Mouse (Mus musculus): ENCODE data around the gene Slc25a35.
A peak's percentile ranks its signal among the peaks of the same experiment; 100 is the strongest.
"Not testable (repeated sequence)": the region's sequence is repeated elsewhere in the genome, so short reads cannot be mapped to it uniquely, and the experiment has no call there.

The Slc25a35 gene

DNA sequence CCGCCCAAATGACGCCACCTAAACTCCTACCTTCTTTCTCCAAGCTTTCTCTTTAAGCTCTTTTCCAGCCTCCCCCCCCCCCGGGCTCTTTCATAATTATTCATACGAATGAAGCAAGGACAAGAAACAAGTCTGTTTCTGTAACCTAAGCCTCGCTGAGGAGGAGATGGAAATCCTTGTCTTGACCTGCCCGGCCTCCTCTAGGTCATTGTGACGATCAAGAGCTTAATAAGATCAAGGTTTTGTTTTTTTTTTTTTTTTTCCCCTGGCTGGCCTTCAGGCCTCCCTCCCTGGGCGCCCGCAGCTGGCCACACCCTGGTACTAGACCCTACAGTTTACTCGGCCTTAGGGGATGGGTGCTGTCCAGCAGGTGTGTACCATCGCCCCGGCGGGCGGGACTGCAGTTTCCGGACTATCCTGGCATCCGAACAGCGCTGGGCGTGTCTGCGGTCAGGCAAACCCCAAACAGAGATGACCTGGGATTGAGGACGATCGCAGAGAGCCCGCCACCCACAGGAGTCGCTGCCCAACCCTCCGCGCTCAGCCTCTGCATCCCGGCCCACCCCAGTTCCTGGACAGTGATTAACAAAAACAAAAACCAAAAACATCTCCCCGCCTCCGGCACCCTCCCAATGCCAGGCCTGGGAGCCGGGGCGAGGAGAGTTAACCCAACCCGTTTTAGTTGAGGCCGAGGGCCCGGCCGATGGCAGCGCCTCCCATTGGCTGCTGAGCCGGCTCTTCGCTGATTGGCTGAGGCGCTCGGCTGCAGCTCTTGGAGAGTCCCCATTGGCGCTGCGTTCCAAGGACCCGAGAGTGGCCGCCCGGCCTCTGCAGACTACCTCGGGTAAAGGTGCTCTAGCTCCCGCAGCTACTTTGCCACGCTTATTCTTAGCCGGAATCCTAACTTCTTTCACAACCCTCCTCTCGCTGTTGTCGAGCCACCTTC lies at the start of gene Slc25a35:
Gene Slc25a35 (plus strand): TSS at position 795 of the 946 bp plus-strand sequence.
- peak; percentile 93 for DNase-seq

DNA sequence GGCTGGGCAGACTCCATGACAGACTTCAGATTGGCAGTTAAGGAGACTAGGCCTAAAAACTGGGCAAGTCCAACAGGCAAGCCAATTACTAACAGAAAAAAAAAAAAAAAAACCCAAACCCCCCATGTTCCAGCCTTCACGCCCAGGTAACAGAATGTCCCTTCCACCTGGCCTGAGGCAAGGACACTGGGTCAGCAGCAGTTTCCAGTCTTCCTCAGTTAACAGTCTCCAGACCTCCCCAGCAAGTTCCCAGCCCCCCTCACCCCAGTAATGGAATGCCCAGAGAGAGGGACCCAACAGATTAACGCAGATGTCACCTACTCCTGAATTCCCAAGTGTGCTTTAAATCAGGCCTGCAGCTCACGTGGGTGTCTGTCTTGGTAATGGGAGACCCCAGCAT lies 44.7 kb upstream of the Slc25a35 start:
- DNase-seq, result no peak

DNA sequence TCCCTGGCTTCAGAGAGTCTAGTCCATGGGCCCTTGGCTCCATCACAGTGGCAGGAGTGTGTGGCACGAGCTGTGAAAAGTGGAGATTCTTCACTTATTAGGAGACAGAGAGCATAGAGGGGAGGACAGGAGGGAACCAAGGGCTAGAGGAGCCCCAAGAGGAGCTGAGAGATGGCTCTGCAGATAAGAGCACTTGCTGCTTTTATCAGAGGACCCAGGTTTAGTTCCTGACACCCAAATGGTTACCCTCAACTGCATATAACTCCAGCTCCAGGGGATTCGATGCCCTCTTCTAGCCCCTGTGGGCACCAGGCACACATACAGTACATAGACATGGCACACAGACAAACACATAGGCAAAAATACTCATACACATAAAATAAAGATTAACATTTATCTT lies 43.2 kb upstream of the Slc25a35 start:
- no peak for DNase-seq

DNA sequence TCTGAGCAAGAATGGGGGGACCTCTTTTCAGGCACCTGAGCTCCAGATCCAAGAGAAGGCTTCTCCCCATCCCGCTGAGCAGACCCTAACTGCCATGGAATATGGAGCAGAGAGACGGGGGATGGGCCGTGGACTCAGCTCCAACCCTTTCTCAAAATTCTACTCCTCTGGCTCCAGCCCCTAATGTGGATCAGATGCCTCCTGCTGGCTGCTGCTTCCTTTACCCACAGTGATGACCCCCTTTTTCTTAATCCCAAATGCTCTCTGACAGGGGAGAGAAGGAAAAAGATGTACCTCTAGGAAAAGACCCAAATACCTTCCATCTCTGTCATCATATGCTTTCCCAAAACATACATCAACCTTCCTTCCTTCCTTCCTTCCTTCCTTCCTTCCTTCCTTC lies 41.0 kb upstream of the Slc25a35 start, which contains the start of gene Odf4:
Gene Odf4 (minus strand): TSS at position 101 of the 400 bp plus-strand sequence.
- no peak for DNase-seq

DNA sequence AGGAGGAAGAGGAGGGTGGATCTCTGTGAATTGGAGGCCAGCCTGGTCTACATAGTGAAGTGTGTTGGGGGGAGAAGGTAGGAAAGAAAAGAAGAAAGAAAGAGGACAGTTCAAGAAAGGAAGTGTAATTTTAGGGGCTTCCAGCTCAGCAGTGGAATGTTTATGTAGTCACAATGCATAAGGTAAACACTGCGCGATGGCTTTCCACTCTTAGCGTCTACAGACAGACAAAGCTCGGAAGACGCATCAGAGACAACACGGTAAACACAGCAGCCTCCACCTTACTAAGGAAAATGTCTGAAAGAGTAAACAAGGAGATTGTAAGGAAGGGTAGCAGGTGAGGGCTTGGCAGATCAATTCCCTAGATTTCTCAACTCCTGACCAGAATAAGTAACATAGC lies 38.0 kb upstream of the Slc25a35 start:
- no peak for DNase-seq

DNA sequence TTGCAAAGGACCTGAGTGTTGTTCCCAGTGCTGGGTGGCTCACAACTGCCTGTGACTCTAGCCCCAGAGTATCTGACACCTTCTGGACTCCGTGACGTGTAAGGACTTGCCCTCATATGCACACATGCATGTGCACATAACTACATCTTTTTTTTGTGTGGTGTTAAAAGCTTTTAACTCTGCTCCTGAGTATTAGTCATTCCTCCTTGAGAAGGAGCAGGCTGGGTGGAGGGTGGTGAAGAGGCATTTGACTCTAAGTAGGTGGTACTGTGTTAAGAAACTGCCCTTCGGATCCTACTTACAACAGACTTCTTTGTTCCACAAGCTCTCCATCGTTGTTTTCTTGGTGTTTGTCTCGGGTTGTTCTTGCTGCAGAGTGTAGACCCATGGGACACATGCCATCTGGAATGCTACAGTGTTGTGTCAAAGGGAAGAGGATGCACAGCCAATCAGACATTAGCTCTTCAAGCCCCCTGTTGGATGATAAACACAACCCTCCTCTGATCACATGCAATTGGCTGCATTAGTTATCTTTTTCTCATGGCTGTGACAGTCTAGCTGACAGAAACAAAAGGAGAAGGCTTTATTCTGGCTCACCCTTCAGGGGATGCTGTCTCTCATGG lies 33.9 kb upstream of the Slc25a35 start:
- peak; percentile 35 for DNase-seq

DNA sequence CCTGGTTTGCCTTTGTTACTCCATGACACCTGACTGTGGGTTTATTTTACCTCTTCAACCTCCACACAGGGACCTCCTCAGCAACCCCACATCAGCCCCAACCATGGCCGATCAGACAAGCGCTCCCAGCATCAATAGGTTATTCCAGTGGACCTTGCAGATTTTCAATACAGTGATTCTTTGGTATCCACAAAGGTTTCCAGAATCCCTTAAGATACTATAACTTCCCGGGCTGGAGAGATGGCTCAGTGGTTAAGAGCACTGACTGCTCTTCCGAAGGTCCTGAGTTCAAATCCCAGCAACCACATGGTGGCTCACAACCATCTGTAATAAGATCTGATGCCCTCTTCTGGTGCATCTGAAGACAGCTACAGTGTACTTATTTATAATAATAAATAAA lies 31.0 kb upstream of the Slc25a35 start:
- DNase-seq, result not testable (repeated sequence)

DNA sequence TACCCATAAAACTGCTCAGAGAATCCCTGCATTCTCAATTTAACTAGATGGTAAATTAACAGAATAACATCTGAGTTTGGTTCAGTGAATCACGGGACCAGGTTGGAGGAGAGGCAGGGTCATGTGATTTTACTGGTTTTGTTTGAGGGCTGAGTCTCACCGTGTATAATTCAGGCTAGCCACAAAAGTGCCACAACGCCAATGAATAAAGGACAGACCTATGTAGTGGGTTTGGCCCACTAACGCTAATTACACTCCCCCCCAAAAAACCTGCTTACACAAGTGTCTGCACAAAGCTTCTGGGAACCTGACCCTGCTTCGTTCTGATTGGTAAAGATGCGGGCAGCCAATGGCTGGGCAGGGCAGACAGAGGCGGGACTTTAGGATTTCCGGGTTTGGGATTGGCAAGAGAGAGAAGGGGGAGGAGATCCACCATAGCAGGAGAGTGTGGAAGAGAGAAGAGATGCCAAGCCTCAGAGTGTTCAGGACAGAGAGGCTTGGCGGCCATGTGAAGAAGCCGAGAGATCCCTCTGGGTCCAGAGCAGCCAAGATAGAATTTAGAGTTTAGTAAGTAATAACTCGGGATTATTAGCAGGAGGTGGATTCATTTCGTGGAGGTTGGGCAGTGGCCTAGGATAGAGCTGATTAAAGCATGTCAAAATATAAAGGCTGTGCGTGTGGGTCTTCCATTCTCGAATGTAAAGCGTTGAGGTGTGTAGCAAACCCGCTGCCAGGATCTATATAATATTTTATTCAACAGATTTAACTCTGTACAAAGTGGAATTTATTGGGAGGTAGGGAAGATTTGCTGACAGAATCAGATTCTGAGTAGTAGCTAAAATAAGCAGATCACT lies 28.3 kb upstream of the Slc25a35 start:
- peak; percentile 98 for DNase-seq

DNA sequence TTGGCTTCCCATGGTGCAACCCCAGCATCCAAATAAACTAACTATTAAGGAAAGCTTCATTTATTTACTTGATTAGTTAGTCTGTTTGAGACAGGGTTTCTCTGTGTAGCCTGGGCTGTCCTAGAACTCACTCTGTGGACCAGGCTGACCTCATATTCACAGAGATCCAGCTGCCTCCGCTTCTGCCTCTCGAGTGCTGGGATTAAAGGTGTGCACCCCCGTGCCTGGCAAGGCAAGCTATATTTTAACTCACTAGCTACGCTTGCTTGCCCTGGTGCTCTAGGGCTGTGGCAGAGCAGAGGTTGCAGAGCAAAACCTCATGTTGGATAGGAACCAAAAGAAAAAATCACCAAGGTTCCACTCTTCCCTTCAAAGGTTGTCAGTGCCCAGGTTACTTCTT lies 27.4 kb upstream of the Slc25a35 start:
- no peak for DNase-seq

DNA sequence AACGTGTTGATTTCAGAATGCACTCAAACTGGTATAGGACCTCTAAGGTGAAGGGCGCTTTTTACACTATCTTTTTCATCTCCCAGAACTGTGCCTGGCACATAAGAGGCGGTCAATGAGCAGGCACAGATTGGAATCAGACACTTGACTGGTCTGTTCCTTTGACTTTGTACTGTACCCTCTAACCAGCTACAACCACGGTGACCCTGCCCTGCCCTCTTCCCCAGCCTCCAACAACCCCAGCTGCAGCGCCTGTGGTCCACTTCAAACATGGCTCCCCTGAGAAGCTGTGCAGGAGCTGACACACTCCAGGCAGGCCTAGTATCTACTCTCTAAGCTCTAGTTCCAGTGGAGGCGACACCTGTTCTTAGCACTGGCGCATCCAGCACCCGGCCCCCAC lies 25.2 kb upstream of the Slc25a35 start:
- no peak for DNase-seq

DNA sequence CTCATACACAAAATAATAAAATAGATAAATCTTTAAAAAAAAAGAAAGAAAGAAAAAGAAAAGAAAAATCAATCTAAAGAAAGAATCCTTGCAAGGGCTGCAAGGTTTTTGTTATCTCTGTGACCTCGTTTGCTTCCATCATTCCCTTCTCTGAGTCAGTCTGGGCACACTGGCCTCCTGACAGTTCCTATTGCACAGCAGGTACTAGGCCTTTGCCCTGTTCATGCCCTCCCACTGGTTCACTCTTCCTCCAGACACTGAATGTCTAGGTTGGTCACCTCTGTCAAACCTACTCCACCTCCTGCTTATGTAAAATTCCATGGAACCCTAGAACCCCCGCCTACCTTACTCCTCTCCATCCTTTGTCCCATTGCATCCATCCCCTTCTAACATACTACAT lies 22.7 kb upstream of the Slc25a35 start:
- DNase-seq, result no peak

DNA sequence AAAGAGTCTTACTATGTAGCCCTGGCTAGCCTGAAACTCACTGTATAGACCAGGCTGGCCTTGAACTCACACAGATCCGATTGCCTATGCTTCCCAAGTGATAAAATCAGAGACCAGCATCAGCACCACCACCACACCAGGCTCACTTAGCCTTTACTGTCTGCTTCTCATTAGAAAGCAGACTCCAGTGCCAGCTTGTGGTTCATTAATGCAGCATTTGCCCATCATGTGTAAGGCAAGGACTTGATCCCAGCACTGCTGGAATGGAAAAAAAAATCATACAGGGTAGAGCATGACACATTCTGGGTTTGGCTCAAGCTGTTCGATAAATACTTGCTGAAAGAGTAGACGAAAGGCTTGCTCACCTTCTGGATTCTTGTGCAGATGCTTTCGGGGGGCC lies 21.9 kb upstream of the Slc25a35 start:
- DNase-seq, result no peak

DNA sequence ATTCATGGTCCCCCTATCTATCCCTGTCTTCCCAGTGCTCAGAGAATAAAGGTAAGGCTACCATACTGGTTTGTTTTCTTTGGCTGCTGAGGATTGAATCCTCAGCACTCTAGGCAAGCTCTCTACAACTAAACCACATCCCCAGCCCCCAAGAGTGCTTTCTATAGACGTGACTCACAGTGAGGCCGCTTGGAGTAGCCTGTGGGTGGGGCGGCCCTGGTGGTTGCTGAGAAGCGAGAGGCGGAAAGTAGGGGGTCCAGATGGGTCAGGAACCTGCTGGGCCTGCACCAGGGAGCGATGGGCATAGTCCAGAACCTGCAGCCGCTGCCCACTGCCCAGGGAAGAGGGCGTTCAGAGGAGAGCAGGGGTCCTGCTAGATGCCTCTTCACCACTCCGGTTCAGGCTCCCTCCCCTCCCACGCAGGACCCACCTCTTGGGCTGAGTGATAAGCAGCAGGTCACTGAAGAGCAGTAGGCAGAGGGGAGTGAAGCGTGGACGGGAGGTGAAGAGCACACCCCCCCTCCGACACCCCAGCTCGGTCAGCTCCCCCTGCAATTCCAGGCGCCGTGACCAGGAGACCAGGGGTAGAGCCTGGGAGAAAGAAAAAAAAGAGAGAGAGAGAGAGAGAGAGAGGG lies 21.0 kb upstream of the Slc25a35 start:
- peak; percentile 62 for DNase-seq

DNA sequence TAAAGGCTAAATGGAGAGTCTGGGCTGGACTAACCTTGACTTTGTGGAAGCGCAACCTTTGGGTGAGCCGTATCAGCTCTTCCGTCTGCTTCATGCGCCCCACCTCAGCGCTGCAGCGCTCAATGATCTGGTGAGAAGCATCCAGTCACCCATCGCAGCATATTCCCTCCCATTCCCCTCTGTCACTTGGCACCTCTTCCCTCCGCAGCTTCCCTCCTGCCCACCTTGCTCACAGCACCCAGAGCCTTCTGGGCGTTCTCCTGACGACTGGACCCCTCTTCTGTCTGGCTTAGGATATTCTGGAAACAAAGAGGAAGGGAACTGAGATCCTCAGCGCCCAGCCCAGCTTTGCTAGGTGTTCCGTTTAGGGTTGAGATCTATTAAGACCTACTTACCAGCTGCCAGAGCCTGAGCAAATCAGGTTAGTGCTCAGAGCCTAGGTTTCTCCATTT lies 20.4 kb upstream of the Slc25a35 start:
- DNase-seq, result peak; percentile 79

DNA sequence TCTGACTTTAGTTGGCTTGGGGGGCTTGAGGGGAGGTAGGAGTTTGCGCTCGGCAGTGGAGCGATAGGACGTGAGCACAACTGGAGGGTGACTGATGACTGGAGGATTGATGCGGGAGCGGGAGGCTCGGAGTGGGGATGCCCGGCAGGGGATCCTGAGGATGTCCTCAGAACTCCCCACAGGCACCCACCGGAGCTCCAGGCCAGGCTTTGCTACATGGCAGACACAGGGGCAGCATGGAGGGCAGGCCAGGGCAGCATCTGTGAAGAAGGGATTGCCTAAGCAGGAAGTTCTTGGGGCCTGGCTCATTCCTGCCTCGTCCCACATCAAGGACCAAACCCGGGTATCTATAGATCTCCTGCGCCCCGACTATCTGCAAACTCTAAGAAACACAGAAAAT lies 14.0 kb upstream of the Slc25a35 start:
- peak; percentile 21 for DNase-seq

DNA sequence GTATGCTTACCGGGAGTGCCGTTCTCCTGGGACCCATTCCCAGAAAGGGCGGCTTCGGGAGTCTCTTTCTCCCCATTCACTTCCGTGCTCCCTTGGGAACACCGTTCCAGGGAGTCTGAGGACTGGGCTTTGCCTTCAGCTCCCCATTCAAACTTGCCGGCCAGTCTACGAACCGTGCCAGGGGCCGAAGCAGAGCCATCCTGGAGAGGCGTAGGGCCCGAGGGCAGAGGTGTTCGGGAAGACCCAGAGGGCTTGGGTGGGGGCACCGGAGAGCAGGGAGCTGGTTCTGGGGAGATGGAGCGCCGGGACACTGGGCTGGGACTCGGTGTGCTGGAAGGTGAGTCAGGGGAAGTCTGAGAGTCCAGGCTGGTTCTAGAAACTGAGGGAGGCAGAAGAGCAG lies 13.5 kb upstream of the Slc25a35 start:
- peak; percentile 42 for DNase-seq

DNA sequence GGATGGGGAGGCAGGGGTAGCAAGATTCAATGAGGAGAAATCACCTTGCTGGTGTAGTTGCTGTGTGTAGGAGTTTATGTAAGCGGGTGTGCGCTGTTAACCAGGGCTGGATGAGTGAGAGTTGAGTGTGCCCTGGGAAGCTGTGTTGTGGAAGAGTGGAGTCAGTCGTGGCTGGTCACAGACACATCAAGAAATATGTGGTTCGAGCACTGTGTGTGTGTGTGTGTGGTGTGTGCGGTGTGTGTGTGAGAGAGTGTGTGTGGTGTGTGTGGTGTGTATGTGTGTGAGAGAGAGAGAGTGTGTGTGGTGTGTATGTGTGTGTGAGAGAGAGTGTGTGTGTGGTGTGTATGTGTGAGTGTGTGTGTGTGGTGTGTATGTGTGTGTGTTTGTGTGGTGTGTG lies 12.5 kb upstream of the Slc25a35 start:
- DNase-seq, result no peak

DNA sequence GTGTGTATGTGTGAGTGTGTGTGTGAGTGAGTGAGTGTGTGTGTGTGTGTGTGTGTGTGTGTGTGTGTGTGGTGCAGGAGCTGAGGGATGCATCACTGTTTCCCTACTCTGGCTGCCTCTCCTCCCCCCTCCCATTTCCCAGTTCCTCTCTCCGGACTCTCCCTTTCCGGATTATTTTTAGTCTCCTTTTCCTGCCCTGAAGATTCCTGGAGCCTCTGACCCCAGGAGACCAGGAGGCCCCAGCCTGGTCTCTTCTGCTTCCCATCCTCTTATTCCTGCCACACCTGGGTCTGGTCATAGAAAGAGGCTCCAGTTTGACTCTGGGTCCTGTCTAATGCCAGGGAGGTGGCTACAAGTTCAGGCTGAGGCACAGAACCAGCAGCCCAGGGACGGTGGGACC lies 11.8 kb upstream of the Slc25a35 start:
- no peak for DNase-seq

DNA sequence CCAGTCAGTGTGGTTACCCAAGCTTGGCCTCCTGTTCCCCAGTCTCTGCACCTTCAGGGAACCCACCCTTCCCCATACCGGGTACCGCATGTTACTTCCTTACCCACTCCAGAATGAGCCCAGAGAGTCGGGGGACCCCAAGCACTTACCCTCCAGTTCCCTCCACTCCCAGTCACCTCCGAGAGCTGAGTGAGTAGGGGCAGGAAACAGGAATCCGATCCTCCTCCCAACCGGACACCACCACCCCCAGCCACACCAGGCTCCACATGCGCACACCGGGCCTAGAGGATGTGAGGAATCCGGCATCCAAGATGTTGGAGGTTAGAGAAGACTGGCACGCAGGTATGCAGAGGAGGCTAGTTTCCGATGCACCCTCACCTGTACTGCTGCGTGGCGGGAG lies 11.2 kb upstream of the Slc25a35 start:
- no peak for DNase-seq

DNA sequence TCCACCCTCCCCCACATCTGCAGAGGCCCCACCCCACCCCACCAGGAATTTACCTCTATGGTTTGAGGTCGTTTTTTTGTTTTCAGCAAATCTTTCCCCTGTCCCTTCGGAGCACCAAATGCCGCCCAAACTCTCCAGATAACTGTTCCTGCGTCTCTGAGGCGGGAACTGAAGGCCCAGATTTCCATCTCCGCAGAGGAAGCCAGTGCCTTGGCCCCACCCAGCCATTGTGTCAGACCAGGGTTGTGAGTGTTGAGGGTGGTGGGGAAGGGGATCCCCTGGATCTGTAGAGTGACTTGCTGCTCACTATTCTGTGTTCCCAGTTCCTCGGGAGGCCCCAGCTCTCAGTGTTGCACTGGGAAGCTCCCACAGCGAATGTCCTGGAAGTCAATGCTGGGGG lies 10.6 kb upstream of the Slc25a35 start, which contains the start of gene Arhgef15:
Gene Arhgef15 (minus strand): TSS at position 173 of the 400 bp plus-strand sequence.
- no peak for DNase-seq

DNA sequence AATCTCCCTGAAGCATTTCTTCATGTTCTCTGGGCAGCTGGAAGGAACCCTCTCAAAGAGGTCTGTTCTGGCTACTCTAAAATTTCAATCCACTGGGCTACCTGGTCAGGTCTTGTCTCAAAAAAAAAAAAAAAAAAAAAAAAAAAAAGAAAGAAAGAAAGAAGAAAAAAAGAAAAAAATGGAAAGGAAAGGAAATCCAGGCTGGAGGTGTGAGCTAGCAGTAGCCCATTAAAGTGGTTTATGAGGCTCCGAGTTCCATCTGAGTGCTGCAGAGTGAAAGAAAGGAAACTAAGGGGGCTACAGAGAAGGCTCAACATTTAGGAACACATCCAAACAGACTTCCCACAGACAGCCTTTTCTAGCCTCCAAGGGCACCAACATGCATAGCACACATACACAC lies 10.0 kb upstream of the Slc25a35 start:
- DNase-seq, result no peak

DNA sequence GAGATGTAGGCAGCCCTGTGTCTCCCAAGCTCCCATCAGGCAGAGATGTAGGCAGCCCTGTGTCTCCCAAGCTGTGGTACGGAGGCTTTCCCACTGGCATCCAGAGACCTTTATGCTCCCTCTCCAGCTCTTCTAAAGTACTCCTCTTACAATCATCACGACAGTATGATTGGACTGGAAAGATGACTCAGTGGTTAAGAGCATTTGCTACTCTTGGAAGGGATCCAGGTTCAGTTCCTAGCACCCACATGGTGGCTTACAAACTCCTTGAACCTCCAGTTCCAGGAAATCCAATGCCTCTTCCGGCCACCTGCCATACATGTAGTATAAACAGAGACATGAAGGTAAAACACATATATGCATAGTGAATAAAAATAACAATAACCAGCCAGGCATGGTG lies 6.3 kb upstream of the Slc25a35 start:
- no peak for DNase-seq

DNA sequence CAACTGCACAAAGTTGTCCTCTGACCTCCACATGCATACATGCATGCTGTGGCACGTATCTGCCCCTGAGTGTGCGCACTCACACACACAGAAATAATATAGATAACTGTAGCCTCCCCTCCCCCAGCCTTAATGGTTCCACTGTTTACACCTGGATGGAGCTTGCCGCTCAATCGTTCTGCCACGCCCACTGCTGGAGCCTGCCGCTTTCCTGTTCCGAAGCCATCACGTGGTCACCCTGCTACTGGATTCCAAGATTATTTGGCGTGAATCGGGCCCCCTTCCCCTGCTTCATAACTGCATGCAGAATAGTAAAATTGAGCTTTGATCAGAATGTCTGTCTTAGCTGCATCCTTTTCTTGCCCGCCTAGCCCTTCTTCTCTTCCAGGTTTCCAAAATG lies 5.8 kb upstream of the Slc25a35 start:
- not testable (repeated sequence) for DNase-seq
